Mouse (Mus musculus) natural killer cell, adult 2 months (primary cell): ENCODE results near the gene Ube2b.

ENCODE experiments used
- DNase-seq, 2 experiments: peaks; one replicate each; pipeline ENCODE4 v3.0.0; 2022; ENCODE audit warnings: low spot score in 2 of 2

Ube2b gene

DNA sequence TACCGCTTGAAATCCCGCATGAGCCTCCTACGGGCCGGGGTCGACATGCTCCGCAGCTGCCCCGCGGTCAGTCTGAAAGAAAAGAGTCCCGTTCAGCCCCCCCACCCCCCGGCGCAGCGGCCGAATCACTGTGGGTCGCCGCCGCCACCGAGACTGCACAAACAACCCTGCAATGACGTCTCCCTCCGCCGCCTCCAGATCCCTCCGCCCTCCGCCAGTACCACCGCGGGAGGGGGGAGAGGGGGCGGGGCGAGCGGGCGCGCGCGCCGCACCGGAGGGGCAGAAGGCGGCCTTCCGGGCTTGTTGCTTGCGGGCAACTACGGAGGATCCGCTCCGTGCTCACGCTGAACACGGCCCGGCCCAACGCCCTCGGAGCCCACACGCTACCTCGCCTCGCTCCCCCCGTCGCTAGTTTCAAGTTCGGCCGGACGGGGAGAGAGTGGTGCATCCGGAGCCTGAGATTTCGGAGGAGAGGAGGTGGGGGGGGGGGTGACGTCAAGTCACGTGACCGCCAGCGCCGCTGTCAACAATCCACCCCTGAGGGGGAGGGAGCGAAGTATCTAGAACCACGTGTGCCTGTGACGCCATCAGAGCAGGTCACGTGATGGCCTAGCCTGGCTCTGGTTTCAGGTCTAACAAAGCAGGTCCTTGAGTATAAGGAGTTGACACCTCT is at the start of gene Ube2b:
Gene Ube2b (minus strand): TSS at position 473 of the 673 bp plus-strand sequence.
- DNase-seq: peak; percentile 95 to 96

GRCm38 (mm10) chr11:52046446-52047165 is 46.0 kb upstream of the Ube2b start:
- DNase-seq: peak; percentile 23 to 37

- no peak for DNase-seq
Observed at GRCm38 (mm10) chr11:52044156-52044555, 43.6 kb upstream of the Ube2b start.

DNA sequence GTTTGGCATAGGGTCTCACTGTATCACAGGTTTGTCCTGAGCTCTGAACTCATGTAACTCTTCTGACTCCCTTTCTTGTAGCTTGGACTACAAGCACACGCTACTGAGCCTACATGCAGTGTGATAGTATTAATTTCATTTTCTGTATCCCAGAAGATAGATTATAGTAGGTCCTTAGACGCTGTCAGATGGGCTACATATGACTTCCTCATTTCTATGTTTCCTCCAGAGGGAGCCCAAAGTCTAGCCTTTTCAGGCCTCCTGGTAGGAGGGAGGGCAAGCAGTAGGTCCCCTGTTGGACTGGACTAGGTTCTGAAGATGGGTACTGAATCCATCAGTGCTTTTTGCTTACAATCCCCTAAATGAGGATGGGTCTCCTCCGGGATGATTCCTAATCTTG is 42.7 kb upstream of the Ube2b start:
- DNase-seq: no peak

DNA sequence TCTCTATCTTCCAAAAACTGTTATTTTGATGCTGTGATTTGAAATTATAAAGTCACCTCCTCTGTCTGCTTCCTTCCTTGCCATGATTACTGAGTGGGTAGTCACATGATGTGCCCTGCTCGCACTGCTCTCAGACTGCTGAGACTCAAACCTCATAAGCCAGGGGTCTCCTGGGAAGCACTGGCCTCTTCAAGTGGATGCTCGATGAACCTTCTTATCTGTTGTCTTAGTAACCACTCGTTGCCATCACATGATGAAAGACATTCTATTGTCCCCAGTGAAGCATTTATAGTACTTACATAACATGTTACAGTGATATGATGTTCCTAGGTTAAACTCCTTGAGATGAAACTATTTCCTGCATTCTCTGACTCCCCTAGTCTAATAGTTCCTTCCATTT is 37.1 kb upstream of the Ube2b start:
- no peak for DNase-seq

GRCm38 (mm10) chr11:52035905-52036304 is 35.3 kb upstream of the Ube2b start:
- DNase-seq: peak in 1 of 2 experiments; percentile 6

- DNase-seq: no peak
Observed at GRCm38 (mm10) chr11:52033953-52034352, 33.4 kb upstream of the Ube2b start.

GRCm38 (mm10) chr11:52032356-52032755 is 31.8 kb upstream of the Ube2b start:
- no peak for DNase-seq

DNA sequence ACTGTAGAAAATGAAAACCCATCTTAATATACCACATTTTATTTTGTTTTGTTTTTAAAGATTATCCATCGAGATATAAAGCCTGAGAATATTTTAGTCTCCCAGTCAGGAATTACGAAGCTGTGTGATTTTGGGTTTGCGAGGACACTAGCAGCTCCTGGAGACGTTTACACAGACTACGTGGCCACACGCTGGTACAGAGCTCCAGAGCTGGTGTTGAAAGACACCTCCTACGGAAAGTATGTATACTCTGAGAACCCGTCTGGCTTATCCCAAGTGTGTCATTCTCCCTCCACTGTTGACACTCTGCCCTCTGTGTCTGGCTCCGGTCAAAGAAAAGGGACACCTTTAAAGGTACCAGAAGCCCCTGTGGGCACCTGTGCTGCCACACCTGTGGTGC is 17.7 kb upstream of the Ube2b start:
- DNase-seq: no peak

GRCm38 (mm10) chr11:52011541-52011940 is 11.0 kb upstream of the Ube2b start:
- no peak for DNase-seq

- no peak for DNase-seq
Observed at GRCm38 (mm10) chr11:52011011-52011410, 10.4 kb upstream of the Ube2b start.

DNA sequence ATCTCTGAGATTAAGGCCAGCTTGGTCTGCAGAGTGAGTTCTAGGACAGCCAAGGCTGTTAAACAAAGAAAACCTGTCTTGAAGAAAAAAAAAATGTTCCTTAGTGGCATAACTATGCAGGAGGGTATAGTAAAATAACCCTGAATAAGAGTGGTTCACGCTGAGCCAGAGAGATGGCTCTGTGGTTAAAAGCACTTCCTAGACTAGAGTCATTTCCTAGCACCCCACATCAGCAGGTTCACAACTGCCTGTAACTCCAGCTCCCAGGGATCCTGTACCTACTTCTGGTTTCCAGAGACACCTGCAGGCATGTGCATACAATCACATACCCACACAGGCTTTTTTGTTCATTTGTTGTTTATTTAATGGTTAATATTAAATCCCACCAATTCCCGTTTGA is 5.0 kb upstream of the Ube2b start:
- no peak for DNase-seq

GRCm38 (mm10) chr11:52003772-52004528 is 3.4 kb upstream of the Ube2b start, which contains the start of gene Cdkl3:
Gene Cdkl3 (plus strand): TSS chr11:52004221.
- DNase-seq: peak; percentile 89 to 92

DNA sequence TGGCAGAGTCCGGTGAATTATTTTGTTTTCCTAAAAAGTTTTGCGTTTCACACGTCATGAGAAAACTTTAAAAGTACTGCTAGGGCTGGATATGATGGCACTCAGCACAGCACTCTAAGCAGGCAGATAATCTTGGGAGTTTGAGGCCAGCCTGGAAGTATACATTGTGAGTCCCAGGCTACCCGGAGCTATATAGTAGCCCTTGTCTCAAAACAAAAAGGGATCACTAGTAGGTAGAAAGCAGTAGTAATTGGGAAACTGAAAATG is 2.9 kb upstream of the Ube2b start:
- no peak for DNase-seq

- DNase-seq: no peak
Observed at GRCm38 (mm10) chr11:52002842-52003504, 2.4 kb upstream of the Ube2b start.

GRCm38 (mm10) chr11:52001861-52002260 is 1.3 kb upstream of the Ube2b start:
- DNase-seq: no peak

DNA sequence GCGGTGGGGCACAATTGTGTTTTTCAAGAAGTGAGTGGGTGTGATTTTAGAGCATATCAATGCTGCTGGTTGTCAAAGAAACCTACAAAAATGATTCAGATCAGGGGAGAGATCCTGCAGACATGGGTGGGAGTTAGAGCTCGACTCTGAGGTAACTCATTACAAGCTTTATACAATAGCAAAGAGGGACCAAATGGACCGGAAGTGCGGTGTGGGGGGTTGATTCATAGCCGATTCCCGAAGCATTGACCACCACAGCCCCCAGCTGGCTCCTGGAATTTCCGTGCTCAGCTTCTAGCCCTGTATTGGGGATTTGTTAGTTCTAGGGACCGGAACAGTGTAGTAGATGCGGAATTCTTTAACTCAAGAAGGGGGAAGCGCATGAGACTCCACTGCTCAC is 779 bp upstream of the Ube2b start:
- DNase-seq: no peak

GRCm38 (mm10) chr11:51999611-52000289 is 812 bp downstream of the Ube2b start:
- DNase-seq: no peak

DNA sequence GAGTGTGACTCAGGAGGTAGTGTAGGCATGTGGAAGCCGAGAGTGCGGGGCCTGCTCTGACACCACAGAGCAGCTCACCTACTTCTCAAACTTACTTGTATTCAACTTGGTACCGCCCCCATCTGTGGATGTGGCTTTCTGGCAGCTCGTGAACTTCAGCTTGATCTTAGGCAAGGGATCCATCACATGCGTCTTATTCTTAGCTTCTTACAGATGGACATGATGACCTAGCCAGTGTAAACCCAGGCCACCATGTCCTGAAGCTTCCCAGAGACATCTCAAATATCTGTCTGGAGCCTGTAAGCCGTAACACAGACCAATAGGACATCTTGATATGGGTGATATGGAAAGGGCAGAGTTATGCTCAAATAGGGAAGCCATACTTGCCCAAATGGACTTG is 28.9 kb downstream of the Ube2b start:
- no peak for DNase-seq

DNA sequence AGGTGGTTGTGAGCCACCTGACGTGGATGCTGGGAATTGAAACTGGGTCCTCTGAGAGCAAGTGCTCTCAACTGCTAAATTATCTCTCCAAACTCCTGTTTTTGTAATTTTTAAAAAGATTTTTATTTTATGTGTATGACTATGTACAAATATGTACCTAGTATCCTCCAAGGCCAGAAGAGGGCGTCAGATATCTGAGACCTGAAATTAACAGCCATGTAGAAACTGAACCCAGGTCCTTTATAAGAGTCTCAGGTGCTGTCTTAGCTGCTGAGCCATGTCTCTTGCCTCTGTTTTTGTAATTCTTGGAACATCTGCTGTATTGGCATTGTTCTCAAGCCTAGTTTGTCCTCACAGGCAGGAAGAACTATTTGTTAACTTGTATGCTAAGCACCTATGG is 31.1 kb downstream of the Ube2b start:
- DNase-seq: no peak

DNA sequence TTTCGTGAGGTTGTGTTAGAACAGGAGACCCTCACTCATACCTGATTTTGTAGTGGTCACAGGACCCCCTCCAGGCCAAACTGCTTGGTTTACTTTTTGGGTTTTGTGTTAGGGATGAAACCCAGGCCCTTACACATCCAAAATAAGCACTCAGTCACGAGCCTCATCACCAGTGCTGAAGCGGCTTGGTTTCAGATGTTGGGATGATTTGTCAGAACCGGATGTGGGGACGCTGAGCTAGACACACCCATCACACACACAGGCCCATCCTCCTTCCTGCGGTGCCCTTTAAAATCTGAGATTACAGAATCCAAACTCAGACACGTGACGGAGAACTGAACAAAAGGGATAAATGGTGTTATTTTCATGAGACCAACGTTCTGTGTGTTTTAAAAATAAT is 31.7 kb downstream of the Ube2b start:
- DNase-seq: peak; percentile 30 to 34
